Mouse (Mus musculus) layer of hippocampus, adult 9-11 months (tissue): Measurements from ENCODE around the gene Vwa5b1.
A peak's percentile ranks its signal among the peaks of the same experiment; 100 is the strongest.

ENCODE experiments used
- DNase-seq: peaks from one replicate; pipeline ENCODE4 v3.0.0; 2022

The Vwa5b1 gene

GRCm38 (mm10) chr4:138524769-138525168, 110.9 kb downstream of the Vwa5b1 start:
- DNase-seq: no peak

DNA sequence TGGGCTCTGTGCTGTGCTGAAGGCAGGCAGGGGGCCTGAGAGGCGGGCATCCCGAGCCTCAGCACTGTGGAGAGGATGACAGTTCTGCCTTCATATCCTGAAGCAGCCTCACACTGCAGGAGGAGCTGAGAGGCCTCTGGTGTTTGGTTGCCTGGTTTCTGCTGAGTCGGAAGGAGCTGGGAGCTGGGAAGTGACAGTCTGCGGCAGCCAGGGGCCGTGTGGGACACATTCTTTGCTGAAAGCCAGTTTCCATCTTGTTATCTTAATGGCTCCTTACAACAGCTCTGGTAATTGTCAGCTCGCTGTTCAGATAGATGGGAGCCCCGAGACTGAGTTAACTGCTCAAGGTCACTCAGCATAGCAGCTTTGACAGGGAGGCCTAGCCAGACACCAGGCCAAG, 111.9 kb downstream of the Vwa5b1 start:
- no peak for DNase-seq

DNA sequence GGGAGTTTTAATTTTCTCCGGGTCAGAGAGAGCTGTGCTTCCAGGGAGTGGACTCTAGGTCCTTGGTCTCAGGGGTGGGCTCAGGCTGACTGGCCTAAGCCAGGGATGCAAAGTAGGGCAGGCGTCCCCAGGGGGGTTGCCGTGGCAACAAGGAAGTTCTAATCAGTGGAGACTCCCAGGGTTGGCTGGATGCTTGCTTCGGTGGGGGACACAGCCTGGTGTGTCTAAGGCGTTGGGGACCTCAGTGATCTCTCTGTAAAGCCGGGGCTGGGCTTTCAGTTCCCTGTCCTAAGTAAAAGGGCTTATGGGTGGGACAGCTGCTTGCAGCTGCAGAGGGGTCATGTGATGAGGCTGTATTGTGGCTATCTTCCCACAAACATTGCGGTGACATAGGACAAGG, 113.4 kb downstream of the Vwa5b1 start:
- DNase-seq: no peak

- DNase-seq: peak; percentile 87
Measured at GRCm38 (mm10) chr4:138517153-138517789, 118.4 kb downstream of the Vwa5b1 start.

- DNase-seq: no peak
Measured at GRCm38 (mm10) chr4:138516448-138516847, 119.2 kb downstream of the Vwa5b1 start.
